Mouse (Mus musculus): ENCODE measurements at regions not wholly inside any gene's neighbourhood (a gene's known extent, or its start where the extent isn't known, plus 50 kb on each side); places are given as distances from the start of the nearest gene placed in this dataset.

DNA sequence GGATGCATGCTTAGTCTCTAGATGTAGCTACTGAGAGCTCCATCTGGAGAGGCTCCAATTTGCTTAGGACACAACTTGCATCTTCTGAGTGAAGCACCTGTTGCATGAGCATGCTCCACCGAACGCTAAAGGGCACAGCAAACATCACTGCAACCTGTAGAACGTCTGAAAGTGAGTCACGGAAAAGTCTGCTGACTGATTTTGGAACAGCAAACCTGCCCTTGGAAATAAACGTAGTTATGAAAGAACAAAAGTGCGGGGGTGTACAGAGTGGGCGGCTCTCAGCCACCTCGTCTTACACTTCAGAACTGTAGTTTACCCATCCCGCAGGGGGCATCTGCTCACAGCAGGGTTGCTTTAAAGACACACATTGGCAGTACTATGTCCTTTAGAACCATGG is 97.0 kb upstream of the Rxylt1 start:
- DNase-seq (ENCODE audit: low spot score in 2 of 2): no peak

DNA sequence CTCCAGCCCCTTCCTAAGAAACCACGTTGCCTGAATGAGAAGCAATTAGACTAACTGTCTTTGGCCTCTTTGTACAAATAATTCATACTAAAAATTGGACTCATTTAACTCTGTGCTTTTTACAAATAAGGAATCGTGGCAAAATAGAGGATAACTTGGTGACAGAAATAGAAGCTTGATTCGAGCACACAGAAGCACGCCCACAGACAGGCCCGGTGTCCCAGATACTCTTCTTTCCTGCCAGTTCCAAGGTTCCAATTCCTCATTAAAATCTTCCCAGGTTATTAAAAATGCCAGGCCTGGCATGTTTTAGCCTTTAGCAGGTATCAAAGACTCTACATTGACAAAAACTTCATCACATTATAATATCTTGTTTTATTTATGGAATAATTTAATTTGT is 96.2 kb upstream of the Rxylt1 start:
- DNase-seq (ENCODE audit: low spot score in 2 of 2): peak; percentile 24 to 39

DNA sequence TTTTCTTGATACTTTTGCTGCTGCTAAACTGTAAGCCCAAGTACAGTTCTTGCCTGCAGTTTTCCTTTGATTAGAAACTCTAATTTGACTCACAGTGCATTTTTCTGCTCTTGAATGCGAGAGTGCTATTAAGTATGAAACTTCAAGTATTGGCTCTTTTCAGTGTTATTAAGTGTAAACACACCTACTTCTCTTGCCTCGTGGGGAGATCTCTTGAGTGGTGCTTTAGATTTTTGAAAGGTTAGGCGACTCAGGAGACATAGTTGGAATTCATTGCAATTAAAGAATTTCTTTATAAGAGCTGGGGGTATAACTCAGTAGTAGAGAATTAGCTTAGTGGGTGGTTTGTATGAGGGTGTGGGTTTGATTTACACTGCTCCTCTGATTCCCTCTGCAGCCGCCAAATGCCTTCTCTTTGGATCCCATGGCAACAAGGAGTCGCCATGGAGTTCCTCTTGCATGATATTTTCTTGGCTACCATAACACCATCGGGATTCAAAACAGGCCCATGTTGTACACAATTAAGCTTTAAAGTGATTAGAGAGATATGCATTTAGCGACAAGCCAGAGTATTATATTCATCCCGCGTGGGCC is 88.1 kb upstream of the Rxylt1 start:
- DNase-seq (ENCODE audit: low spot score in 2 of 2): no peak

DNA sequence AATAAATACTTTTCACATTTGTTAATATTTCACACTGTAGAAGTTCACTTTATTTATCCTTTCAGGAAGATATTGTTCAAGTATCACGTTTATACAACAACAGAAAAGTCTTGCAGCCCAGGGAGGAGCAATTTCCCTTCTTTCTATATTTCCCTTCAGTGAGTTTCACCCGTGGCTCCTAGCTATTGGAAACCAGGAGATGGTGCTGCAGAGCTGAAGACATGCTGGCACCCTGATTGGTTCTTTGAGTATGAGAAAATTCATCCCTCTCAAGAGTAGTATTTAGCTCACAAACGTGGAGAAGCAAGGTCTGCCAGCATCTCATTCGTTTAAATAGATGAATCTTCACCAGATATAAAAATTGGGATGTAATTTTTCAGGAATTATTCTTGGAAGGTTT is 85.9 kb upstream of the Rxylt1 start:
- DNase-seq (ENCODE audit: low spot score in 2 of 2): peak; percentile 42 to 51

DNA sequence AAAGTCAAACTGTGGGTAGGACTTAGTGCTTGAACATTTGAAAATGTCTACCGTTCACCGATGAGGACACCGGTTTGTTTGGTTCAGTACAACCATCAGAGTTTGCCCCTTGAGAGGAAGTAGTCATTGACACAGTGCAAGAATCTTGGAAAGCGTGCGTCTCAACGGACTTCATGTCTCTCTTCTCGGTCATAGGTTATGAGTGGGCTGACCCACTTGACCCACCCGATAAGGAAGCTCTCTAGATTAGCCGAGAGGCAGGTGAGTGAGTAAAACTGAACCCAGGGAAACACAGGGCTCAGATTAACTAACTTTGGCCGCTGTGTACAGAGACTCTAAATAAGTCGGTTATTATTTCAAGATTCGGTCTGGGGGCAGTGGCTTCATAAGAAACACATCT is 51.9 kb upstream of the Rxylt1 start:
- no peak for DNase-seq (ENCODE audit: low spot score in 2 of 2)

DNA sequence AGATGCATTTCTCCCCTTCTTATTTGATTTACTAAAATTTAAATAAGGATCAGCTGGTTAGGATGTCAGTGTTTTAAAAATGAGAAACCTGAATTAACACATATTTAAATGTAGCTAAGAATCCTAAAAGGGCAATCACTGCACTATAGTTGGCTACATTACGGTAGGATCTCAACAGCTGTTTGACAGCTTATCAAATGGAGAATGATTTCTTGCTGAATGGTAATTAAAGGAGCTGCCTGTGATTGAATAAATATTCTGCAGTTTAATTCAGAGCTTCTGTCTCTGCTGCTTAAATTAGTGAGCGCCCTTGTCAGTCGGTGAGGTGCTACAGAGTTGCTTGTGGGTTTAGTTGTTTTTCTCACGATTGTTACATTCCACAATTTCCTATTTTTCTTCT is 51.4 kb upstream of the Rxylt1 start:
- DNase-seq (ENCODE audit: low spot score in 2 of 2): no peak
